Mouse (Mus musculus): ENCODE data around the gene Klc4. TPM values are rescaled to one million over a fixed set of nuclear protein-coding genes. Genes with fewer than 3 reads are reported as not detected.

Klc4 gene
- polyA plus RNA-seq, 1 experiment from 2014 or later = 16.5 TPM

DNA sequence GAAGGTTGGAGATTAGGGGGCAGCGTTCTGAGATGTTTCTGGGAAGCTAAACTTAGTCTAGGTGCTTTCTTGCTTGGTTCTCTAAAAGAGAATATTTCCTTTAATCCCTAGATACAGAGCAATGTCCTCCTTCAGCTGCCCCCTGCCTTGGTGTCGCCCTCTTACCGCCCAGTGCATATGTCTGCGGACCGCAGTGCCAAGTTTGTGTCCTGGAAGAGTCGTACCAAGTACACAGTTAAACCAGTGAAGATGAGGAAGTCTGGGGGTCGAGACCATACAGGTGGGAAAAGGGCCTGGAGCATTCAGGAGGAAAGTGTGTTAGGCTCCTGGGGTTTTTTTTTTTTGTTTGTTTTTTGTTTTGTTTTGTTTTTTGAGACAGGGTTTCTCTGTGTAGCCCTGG is 1.5 kb upstream of the Klc4 start:
- H3K4me1 ChIP-seq (ENCODE audit: control insufficient read depth, insufficient read depth, low read length) = peaks cover 34% of the 10 kb centered on the region

GRCm38 (mm10) chr17:46646322-46646662 is 470 bp upstream of the Klc4 start:
- 0% methylated on average over 19 of the region's 19 CpGs for WGBS (ENCODE audit: insufficient replicate concordance)
- peak overlapping the region; percentile 91 for H3K4me2 ChIP-seq
- H3K4me1 ChIP-seq (ENCODE audit: control insufficient read depth, insufficient read depth, low read length) = peaks cover 24% of the 10 kb centered on the region
- H3K27ac ChIP-seq (ENCODE audit: low read depth, low read length) = peak overlapping the region; percentile 78
- no peak for ATAC-seq (replicated peaks; ENCODE audit: insufficient number of reproducible peaks, low FRiP score, low TSS enrichment)
- no peaks in the 10 kb centered on the region for H3K27me3 ChIP-seq (ENCODE audit: control insufficient read depth, insufficient read depth, low read length)
- peak overlapping the region; percentile 85 for H3K9ac ChIP-seq (ENCODE audit: low read depth, low read length)
- H3K36me3 ChIP-seq (ENCODE audit: control insufficient read depth, insufficient read depth, low read length) = peaks cover 5% of the 10 kb centered on the region
- no peaks in the 10 kb centered on the region for H3K9me3 ChIP-seq (replicated peaks; ENCODE audit: control insufficient read depth, low read length)
- peak overlapping the region; percentile 76 for H3K4me3 ChIP-seq (ENCODE audit: low read depth, low read length)

More for the DNA sequence above, 1.5 kb upstream of the Klc4 start:
- Histone ChIP-seq H3K9me3 (replicated peaks; ENCODE audit: control insufficient read depth, low read length) (no peaks in the 10 kb centered on the region), H3K27ac (ENCODE audit: low read depth, low read length) (no peak overlapping the region), H3K4me3 (ENCODE audit: low read depth, low read length) (no peak overlapping the region), H3K27me3 (ENCODE audit: control insufficient read depth, insufficient read depth, low read length) (no peaks in the 10 kb centered on the region), H3K9ac (ENCODE audit: low read depth, low read length) (no peak overlapping the region), H3K4me2 (no peak overlapping the region; the same call in 1 of the 2 replicates), H3K36me3 (ENCODE audit: control insufficient read depth, insufficient read depth, low read length) (peaks cover 2% of the 10 kb centered on the region)
- ATAC-seq (replicated peaks; ENCODE audit: insufficient number of reproducible peaks, low FRiP score, low TSS enrichment) = no peak
- 85% methylated on average over 7 of the region's 7 CpGs for WGBS (ENCODE audit: insufficient replicate concordance)

DNA sequence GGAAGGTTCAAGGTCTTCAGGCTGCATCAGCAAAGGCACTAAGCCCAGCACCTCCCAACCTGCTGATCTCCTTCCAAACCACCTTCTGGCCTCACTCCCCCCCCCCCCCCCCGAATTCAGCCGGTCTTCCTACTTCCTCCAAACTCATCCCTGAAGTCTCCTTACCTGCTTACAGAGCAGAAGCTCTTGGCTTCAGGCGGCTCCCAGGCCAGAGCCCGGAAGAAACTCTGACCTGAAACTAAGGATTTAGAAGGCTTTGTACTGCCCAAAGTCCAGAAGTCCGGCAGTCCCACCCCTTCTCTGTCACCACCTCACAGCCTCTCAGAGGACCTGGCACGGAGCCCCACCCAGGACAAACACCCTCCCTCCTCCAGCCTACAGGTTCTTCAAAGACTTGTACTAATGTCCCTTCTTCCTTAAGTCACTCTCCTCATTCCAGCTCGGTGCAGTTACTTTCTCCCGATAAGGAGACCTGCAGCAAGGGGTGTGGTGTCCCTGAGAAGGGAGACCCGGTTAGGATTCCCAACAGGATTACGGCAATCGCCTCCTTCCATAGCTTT is 826 bp downstream of the Klc4 start:
- peak overlapping the region; percentile 91 for H3K4me2 ChIP-seq
- peaks cover 5% of the 10 kb centered on the region for H3K36me3 ChIP-seq (ENCODE audit: control insufficient read depth, insufficient read depth, low read length)
- H3K4me1 ChIP-seq (ENCODE audit: control insufficient read depth, insufficient read depth, low read length) = peaks cover 19% of the 10 kb centered on the region
- ATAC-seq (replicated peaks; ENCODE audit: insufficient number of reproducible peaks, low FRiP score, low TSS enrichment) = no peak
- WGBS (ENCODE audit: insufficient replicate concordance) = 8% methylated on average over 10 of the region's 11 CpGs
- peak overlapping the region; percentile 76 for H3K4me3 ChIP-seq (ENCODE audit: low read depth, low read length)
- H3K9me3 ChIP-seq (replicated peaks; ENCODE audit: control insufficient read depth, low read length) = no peaks in the 10 kb centered on the region
- H3K27ac ChIP-seq (ENCODE audit: low read depth, low read length) = peak overlapping the region; percentile 77
- peak overlapping the region; percentile 85 for H3K9ac ChIP-seq (ENCODE audit: low read depth, low read length)
- H3K27me3 ChIP-seq (ENCODE audit: control insufficient read depth, insufficient read depth, low read length) = no peaks in the 10 kb centered on the region

DNA sequence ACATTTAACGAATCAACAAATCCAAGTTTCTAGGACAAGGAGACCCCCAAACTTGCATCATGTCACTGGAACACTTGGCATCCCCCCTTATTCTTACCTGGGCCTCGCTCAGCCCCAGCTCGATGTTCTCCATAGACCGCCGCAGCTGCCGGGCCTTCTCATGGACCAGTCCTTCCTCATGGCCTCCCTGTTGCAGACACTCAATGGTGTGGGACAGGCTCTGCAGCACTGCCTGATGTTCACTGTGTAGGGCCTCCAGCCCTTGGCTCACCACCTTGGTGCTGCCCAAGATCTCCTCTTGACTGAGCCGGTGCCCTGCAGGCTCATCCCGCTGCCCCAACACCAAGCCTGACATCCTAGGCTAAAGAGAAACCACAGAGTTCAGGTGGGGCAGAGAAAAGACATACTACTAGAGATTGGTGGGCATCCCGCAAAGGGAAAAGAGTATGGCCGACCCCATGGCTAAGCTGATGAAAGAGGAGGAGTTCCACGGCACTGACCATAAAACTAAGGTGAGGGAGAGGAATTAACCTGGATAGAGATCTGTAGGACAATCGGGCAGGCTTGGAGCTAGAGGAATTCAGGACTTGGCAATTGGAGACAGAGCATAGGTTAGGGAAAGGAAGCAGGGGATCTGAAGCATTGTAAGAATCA is 1.5 kb downstream of the Klc4 start:
- no peak for ATAC-seq (replicated peaks; ENCODE audit: insufficient number of reproducible peaks, low FRiP score, low TSS enrichment)
- no peak overlapping the region for H3K27ac ChIP-seq (ENCODE audit: low read depth, low read length)
- H3K9me3 ChIP-seq (replicated peaks; ENCODE audit: control insufficient read depth, low read length) = no peaks in the 10 kb centered on the region
- WGBS (ENCODE audit: insufficient replicate concordance) = 83% methylated on average over 12 of the region's 12 CpGs
- peak overlapping the region; percentile 85 for H3K9ac ChIP-seq (ENCODE audit: low read depth, low read length)
- H3K27me3 ChIP-seq (ENCODE audit: control insufficient read depth, insufficient read depth, low read length) = no peaks in the 10 kb centered on the region
- H3K4me2 ChIP-seq = peak overlapping the region; percentile 91
- peak overlapping the region; percentile 76 for H3K4me3 ChIP-seq (ENCODE audit: low read depth, low read length)
- H3K36me3 ChIP-seq (ENCODE audit: control insufficient read depth, insufficient read depth, low read length) = peaks cover 5% of the 10 kb centered on the region
- H3K4me1 ChIP-seq (ENCODE audit: control insufficient read depth, insufficient read depth, low read length) = peaks cover 14% of the 10 kb centered on the region

GRCm38 (mm10) chr17:46642060-46642459 is 3.8 kb downstream of the Klc4 start:
- WGBS (ENCODE audit: insufficient replicate concordance) = 84% methylated on average over 17 of the region's 17 CpGs
- H3K27ac ChIP-seq (ENCODE audit: low read depth, low read length) = no peak overlapping the region

GRCm38 (mm10) chr17:46639929-46640328 is 5.9 kb downstream of the Klc4 start:
- H3K9ac ChIP-seq (ENCODE audit: low read depth, low read length) = no peak overlapping the region
- H3K36me3 ChIP-seq (ENCODE audit: control insufficient read depth, insufficient read depth, low read length) = peaks cover 6% of the 10 kb centered on the region; the same call in 1 of the 2 replicates
- no peak overlapping the region for H3K4me3 ChIP-seq (ENCODE audit: low read depth, low read length)
- no peaks in the 10 kb centered on the region for H3K9me3 ChIP-seq (replicated peaks; ENCODE audit: control insufficient read depth, low read length)
- no peak for ATAC-seq (replicated peaks; ENCODE audit: insufficient number of reproducible peaks, low FRiP score, low TSS enrichment)
- whole genome bisulfite sequencing (ENCODE audit: insufficient replicate concordance) = 71% methylated on average over 9 of the region's 9 CpGs
- H3K4me1 ChIP-seq (ENCODE audit: control insufficient read depth, insufficient read depth, low read length) = peaks cover 7% of the 10 kb centered on the region
- no peak overlapping the region for H3K4me2 ChIP-seq
- no peaks in the 10 kb centered on the region for H3K27me3 ChIP-seq (ENCODE audit: control insufficient read depth, insufficient read depth, low read length)
- no peak overlapping the region for H3K27ac ChIP-seq (ENCODE audit: low read depth, low read length)

More at GRCm38 (mm10) chr17:46642060-46642459, 3.8 kb downstream of the Klc4 start:
- Histone ChIP-seq H3K27me3 (ENCODE audit: control insufficient read depth, insufficient read depth, low read length) (no peaks in the 10 kb centered on the region), H3K9me3 (replicated peaks; ENCODE audit: control insufficient read depth, low read length) (no peaks in the 10 kb centered on the region), H3K9ac (ENCODE audit: low read depth, low read length) (no peak overlapping the region), H3K4me1 (ENCODE audit: control insufficient read depth, insufficient read depth, low read length) (peaks cover 14% of the 10 kb centered on the region), H3K4me2 (no peak overlapping the region), H3K36me3 (ENCODE audit: control insufficient read depth, insufficient read depth, low read length) (peaks cover 3% of the 10 kb centered on the region; the same call in 1 of the 2 replicates), H3K4me3 (ENCODE audit: low read depth, low read length) (no peak overlapping the region)
- ATAC-seq (replicated peaks; ENCODE audit: insufficient number of reproducible peaks, low FRiP score, low TSS enrichment) = no peak

GRCm38 (mm10) chr17:46636831-46637523 is 8.8 kb downstream of the Klc4 start:
- peak overlapping the region; percentile 39; the same call in 1 of the 2 replicates for H3K4me2 ChIP-seq
- H3K9me3 ChIP-seq (replicated peaks; ENCODE audit: control insufficient read depth, low read length) = no peaks in the 10 kb centered on the region
- H3K27ac ChIP-seq (ENCODE audit: low read depth, low read length) = no peak overlapping the region
- 21% methylated on average over 15 of the region's 15 CpGs for WGBS (ENCODE audit: insufficient replicate concordance)
- H3K27me3 ChIP-seq (ENCODE audit: control insufficient read depth, insufficient read depth, low read length) = no peaks in the 10 kb centered on the region
- no peak overlapping the region for H3K4me3 ChIP-seq (ENCODE audit: low read depth, low read length)
- no peak for ATAC-seq (replicated peaks; ENCODE audit: insufficient number of reproducible peaks, low FRiP score, low TSS enrichment)
- H3K36me3 ChIP-seq (ENCODE audit: control insufficient read depth, insufficient read depth, low read length) = peaks cover 6% of the 10 kb centered on the region
- H3K4me1 ChIP-seq (ENCODE audit: control insufficient read depth, insufficient read depth, low read length) = no peaks in the 10 kb centered on the region; the same call in 1 of the 2 replicates
- 0 out of 2 replicates have a peak overlapping the region, but pooled peaks have one; percentile 8 for H3K9ac ChIP-seq (ENCODE audit: low read depth, low read length)

DNA sequence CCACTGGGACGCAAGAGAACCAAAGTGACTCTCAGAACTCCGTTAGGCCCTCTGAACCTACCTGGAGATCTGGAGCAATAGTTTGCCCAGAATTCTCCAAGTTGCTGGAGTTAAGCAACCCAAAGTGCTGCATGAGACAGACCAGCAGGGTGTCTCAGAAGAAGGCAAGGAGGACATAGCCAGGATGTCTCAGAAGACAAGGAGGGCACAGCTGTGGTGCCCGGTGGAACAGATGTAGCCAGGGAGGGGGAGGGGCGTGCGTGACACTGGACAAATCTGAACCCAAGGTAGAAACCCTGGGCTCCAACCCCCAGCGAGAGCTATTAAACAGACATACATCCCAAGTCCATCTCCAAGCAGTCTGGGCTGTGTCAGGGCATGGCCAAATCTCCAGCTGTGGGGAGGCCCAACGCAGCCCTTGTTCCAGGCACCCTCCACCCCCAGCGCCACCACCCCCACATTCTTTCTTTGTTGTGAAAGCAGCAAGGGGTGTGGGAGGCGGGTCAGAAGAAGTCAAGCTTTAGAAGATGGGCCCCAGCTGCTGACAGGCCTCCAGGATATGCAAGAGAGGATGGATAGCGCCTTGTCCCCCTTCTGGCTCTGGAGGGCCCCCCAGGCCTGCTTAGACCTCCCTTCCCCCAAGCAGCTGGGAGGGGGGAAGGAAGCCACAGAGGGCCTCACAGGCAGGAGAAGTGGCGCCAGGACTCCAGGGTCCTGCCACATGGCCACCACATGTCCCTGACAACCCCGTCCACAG is 16.0 kb downstream of the Klc4 start:
- peak; percentile 55 for ATAC-seq (replicated peaks; ENCODE audit: insufficient number of reproducible peaks, low FRiP score, low TSS enrichment)
- H3K4me1 ChIP-seq (ENCODE audit: control insufficient read depth, insufficient read depth, low read length) = peaks cover 42% of the 10 kb centered on the region
- WGBS (ENCODE audit: insufficient replicate concordance) = 3% methylated on average over 12 of the region's 12 CpGs

More for the DNA sequence above, 16.0 kb downstream of the Klc4 start:
- Histone ChIP-seq H3K36me3 (ENCODE audit: control insufficient read depth, insufficient read depth, low read length) (no peaks in the 10 kb centered on the region; the same call in none of the 2 replicates), H3K4me2 (peak overlapping the region; percentile 84), H3K9me3 (replicated peaks; ENCODE audit: control insufficient read depth, low read length) (no peaks in the 10 kb centered on the region), H3K27ac (ENCODE audit: low read depth, low read length) (peak overlapping the region; percentile 98), H3K9ac (ENCODE audit: low read depth, low read length) (peak overlapping the region; percentile 99), H3K27me3 (ENCODE audit: control insufficient read depth, insufficient read depth, low read length) (no peaks in the 10 kb centered on the region), H3K4me3 (ENCODE audit: low read depth, low read length) (peak overlapping the region; percentile 95)
